24 mouse cellular contexts compared by ENCODE assay signal in genomic region chr12:94733179-94733578, GRCm38 (mm10).
DNase-seq lines count a peak whose midpoint lies in the region; ATAC-seq lines count a peak whose summit lies in the region.
"Had no signal": no experiment of that assay in that cellular context is flagged by ENCODE, and none has a peak within 500 bp of the region (broad histone marks: within the 10 kb centered on the region; RNA-seq: fewer than 3 reads in every experiment).

No protein-coding gene starts in this region.

- H3K27me3 ChIP-seq in embryonic facial prominence, embryonic 11.5 days (ENCODE audit: control insufficient read depth, insufficient read depth, low read length), result no peaks in the 10 kb centered on the region
- no peaks in the 10 kb centered on the region for H3K27me3 ChIP-seq in embryonic facial prominence, embryonic 10.5 days (replicated peaks; ENCODE audit: low read depth, poor library complexity, severe bottlenecking)
- no peaks in the 10 kb centered on the region for H3K27me3 ChIP-seq in heart, embryonic 15.5 days
- H3K27me3 ChIP-seq in forebrain, embryonic 14.5 days (replicated peaks; ENCODE audit: control insufficient read depth, insufficient read depth, low read length), result no peaks in the 10 kb centered on the region
- H3K27me3 ChIP-seq: limb, embryonic 12.5 days; liver, embryonic 12.5 days; megakaryocyte, embryonic 14.5 days; Patski had no signal

- H3K4me3 ChIP-seq in embryonic facial prominence, embryonic 11.5 days (ENCODE audit: low read depth, low read length), result no peak overlapping the region
- no peak overlapping the region for H3K4me3 ChIP-seq in embryonic facial prominence, embryonic 10.5 days
- no peak overlapping the region for H3K4me3 ChIP-seq in heart, embryonic 15.5 days
- no peak overlapping the region for H3K4me3 ChIP-seq in forebrain, embryonic 14.5 days (ENCODE audit: low read depth, low read length)
- H3K4me3 ChIP-seq: limb, embryonic 12.5 days; liver, embryonic 12.5 days; megakaryocyte, embryonic 14.5 days; myocyte had no signal

- no peak overlapping the region for H3K27ac ChIP-seq in embryonic facial prominence, embryonic 11.5 days (replicated peaks; ENCODE audit: low read depth, low read length)
- H3K27ac ChIP-seq in embryonic facial prominence, embryonic 10.5 days (replicated peaks), result no peak overlapping the region
- peak overlapping the region; percentile 72 for H3K27ac ChIP-seq in heart, embryonic 15.5 days
- no peak overlapping the region for H3K27ac ChIP-seq in forebrain, embryonic 14.5 days (ENCODE audit: low read depth, low read length)
- H3K27ac ChIP-seq: limb, embryonic 12.5 days; liver, embryonic 12.5 days had no signal

- H3K9ac ChIP-seq in embryonic facial prominence, embryonic 11.5 days (replicated peaks; ENCODE audit: low read length), result no peak overlapping the region
- no peak overlapping the region for H3K9ac ChIP-seq in heart, embryonic 15.5 days
- no peak overlapping the region for H3K9ac ChIP-seq in forebrain, embryonic 14.5 days (ENCODE audit: low read length)
- H3K9ac ChIP-seq: limb, embryonic 12.5 days; liver, embryonic 12.5 days had no signal

- WGBS in embryonic facial prominence, embryonic 11.5 days, result 56% methylated on average over 4 of the region's 4 CpGs
- WGBS in embryonic facial prominence, embryonic 10.5 days, result 55% methylated on average over 4 of the region's 4 CpGs
- 21% methylated on average over 4 of the region's 4 CpGs for WGBS in heart, embryonic 15.5 days
- WGBS in forebrain, embryonic 14.5 days, result 2% methylated on average over 4 of the region's 4 CpGs

- H3K4me2 ChIP-seq in embryonic facial prominence, embryonic 11.5 days (ENCODE audit: low read depth, low read length), result no peak overlapping the region
- H3K4me2 ChIP-seq in heart, embryonic 15.5 days, result peak overlapping the region; percentile 47
- H3K4me2 ChIP-seq in forebrain, embryonic 14.5 days (ENCODE audit: low read length), result no peak overlapping the region
- H3K4me2 ChIP-seq: limb, embryonic 12.5 days; liver, embryonic 12.5 days had no signal

- intact Hi-C loops in heart, postnatal 25 days (cut with DNase I), result no loop called here

- no peaks in the 10 kb centered on the region for H3K9me3 ChIP-seq in embryonic facial prominence, embryonic 11.5 days (replicated peaks; ENCODE audit: control insufficient read depth, low read length)
- no peaks in the 10 kb centered on the region for H3K9me3 ChIP-seq in embryonic facial prominence, embryonic 10.5 days
- H3K9me3 ChIP-seq in heart, embryonic 15.5 days (replicated peaks), result no peaks in the 10 kb centered on the region
- H3K9me3 ChIP-seq in forebrain, embryonic 14.5 days (replicated peaks; ENCODE audit: control insufficient read depth, low read length), result no peaks in the 10 kb centered on the region
- H3K9me3 ChIP-seq: limb, embryonic 12.5 days; liver, embryonic 12.5 days; megakaryocyte, embryonic 14.5 days had no signal

- ATAC-seq in embryonic facial prominence, embryonic 11.5 days (replicated peaks; ENCODE audit: insufficient number of reproducible peaks, low FRiP score, low TSS enrichment, low read depth), result no peak
- ATAC-seq in heart, embryonic 15.5 days (replicated peaks; ENCODE audit: insufficient number of reproducible peaks, insufficient read depth, low FRiP score, low read depth), result no peak
- ATAC-seq in forebrain, embryonic 14.5 days, result peak; percentile 81
- ATAC-seq: hindbrain, embryonic 16.5 days; intestine, embryonic 16.5 days; liver, embryonic 12.5 days; Patski had no signal

- DNase-seq in embryonic facial prominence, embryonic 11.5 days (ENCODE audit: low spot score), result peak; percentile 11
- DNase-seq in embryonic facial prominence, embryonic 10.5 days (ENCODE audit: low spot score), result no peak
- DNase-seq in heart, postnatal 25 days (ENCODE audit: low spot score), result no peak
- peak; percentile 60 for DNase-seq in Muller cell, postnatal 12 days (ENCODE audit: inconsistent ontology term)
- peak; percentile 64 for DNase-seq in forebrain, embryonic 14.5 days (ENCODE audit: low spot score)
- DNase-seq in left cerebral cortex, adult 9 months (ENCODE audit: low spot score in 2 of 2), result no peak
- DNase-seq in layer of hippocampus, postnatal 25 days (ENCODE audit: extremely low spot score in 1 of 2, low spot score in 1 of 2), result no peak
- DNase-seq: adrenal gland, adult 8-10 months; cerebellum, postnatal 14 days; embryo, embryonic 11 days; gastrocnemius, postnatal 25 days; kidney, postnatal 36 days; lung, adult 2 months; right cerebral cortex, postnatal 14 days; spleen, adult 18-20 months; thymus, postnatal 36 days had no signal

- H3K36me3 ChIP-seq in embryonic facial prominence, embryonic 11.5 days (replicated peaks; ENCODE audit: control insufficient read depth, insufficient read depth, low read depth, low read length), result no peaks in the 10 kb centered on the region
- H3K36me3 ChIP-seq in embryonic facial prominence, embryonic 10.5 days (replicated peaks), result no peaks in the 10 kb centered on the region
- no peaks in the 10 kb centered on the region for H3K36me3 ChIP-seq in heart, embryonic 15.5 days
- no peaks in the 10 kb centered on the region for H3K36me3 ChIP-seq in forebrain, embryonic 14.5 days (ENCODE audit: control insufficient read depth, insufficient read depth, low read length)
- H3K36me3 ChIP-seq: limb, embryonic 12.5 days; liver, embryonic 12.5 days had no signal

- no peaks in the 10 kb centered on the region; the same call in 1 of the 2 replicates for H3K4me1 ChIP-seq in embryonic facial prominence, embryonic 11.5 days (ENCODE audit: control insufficient read depth, insufficient read depth, low read length)
- peaks cover 18% of the 10 kb centered on the region for H3K4me1 ChIP-seq in embryonic facial prominence, embryonic 10.5 days
- H3K4me1 ChIP-seq in heart, embryonic 15.5 days (replicated peaks), result peaks cover 6% of the 10 kb centered on the region
- H3K4me1 ChIP-seq in forebrain, embryonic 14.5 days (ENCODE audit: control insufficient read depth, insufficient read depth, low read length), result peaks cover 6% of the 10 kb centered on the region; the same call in 1 of the 2 replicates
- H3K4me1 ChIP-seq: limb, embryonic 12.5 days; liver, embryonic 12.5 days; megakaryocyte, embryonic 14.5 days had no signal

Comparison
In these comparisons a context has a peak if more than half of its experiments do, and no peak if none do; other contexts are left out.
1. DNase-seq: peak in embryonic facial prominence, embryonic 11.5 days (single experiment), Muller cell, postnatal 12 days (single experiment) and forebrain, embryonic 14.5 days (single experiment); none in embryonic facial prominence, embryonic 10.5 days (single experiment), heart, postnatal 25 days (single experiment), left cerebral cortex, adult 9 months (0 of 2) and layer of hippocampus, postnatal 25 days (0 of 2).